Mouse (Mus musculus): ENCODE measurements around the gene U2af1l4. TPM values are rescaled to one million over a fixed set of nuclear protein-coding genes. Genes with fewer than 3 reads are reported as not detected.

The U2af1l4 gene
- polyA plus RNA-seq, 1 experiment from 2014 or later: 97.8 TPM

DNA sequence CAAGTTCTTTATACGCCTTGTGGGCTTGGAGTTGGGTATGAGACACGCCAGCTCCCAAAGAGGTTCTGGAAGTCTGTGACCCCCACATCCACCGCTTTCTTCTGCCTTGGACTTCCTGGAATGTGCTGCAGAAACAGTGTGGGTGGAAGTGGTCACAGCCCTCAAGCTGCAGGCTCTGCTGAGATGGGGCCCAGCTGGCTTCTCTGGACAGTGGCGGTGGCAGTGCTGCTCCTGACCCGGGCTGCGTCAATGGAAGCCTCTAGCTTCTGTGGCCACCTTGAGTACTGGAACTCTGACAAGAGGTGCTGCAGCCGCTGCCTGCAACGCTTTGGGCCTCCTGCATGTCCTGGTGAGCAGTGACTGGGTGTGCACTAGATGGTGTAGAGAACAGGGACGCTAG, 2.9 kb downstream of the U2af1l4 start:
- ATAC-seq (replicated peaks; ENCODE audit: insufficient number of reproducible peaks, insufficient read depth, low FRiP score, low read depth): no peak
- Histone ChIP-seq H3K27me3 (no peaks in the 10 kb centered on the region), H3K27ac (no peak overlapping the region), H3K4me1 (replicated peaks) (peaks cover 17% of the 10 kb centered on the region), H3K36me3 (peaks cover 51% of the 10 kb centered on the region), H3K4me2 (no peak overlapping the region), H3K9me3 (replicated peaks) (no peaks in the 10 kb centered on the region), H3K9ac (no peak overlapping the region), H3K4me3 (no peak overlapping the region)
- 82% methylated on average over 9 of the region's 9 CpGs for WGBS

DNA sequence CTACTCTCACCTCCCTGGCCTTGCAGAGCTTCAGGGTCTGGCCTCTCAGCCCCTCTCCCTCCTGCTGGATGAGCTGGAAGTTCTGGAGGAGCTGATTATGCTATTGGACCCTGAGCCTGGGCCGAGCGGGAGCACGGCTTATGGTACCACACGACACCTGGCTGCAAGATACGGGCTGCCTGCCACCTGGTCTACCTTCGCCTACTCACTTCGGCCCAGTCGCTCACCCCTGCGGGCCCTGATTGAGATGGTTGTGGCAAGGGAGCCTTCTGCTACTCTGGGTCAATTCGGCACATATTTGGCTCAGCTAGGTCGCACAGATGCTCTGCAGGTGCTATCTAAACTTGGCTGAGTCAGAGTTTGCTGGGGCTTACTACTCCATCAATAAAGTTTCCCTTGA, 4.5 kb downstream of the U2af1l4 start:
- H3K4me2 ChIP-seq: no peak overlapping the region
- ATAC-seq (replicated peaks; ENCODE audit: insufficient number of reproducible peaks, insufficient read depth, low FRiP score, low read depth): no peak
- no peak overlapping the region for H3K27ac ChIP-seq
- no peaks in the 10 kb centered on the region for H3K9me3 ChIP-seq (replicated peaks)
- H3K27me3 ChIP-seq: no peaks in the 10 kb centered on the region
- WGBS: 83% methylated on average over 11 of the region's 11 CpGs
- peaks cover 61% of the 10 kb centered on the region for H3K36me3 ChIP-seq
- H3K4me3 ChIP-seq: no peak overlapping the region
- H3K9ac ChIP-seq: no peak overlapping the region
- H3K4me1 ChIP-seq (replicated peaks): peaks cover 11% of the 10 kb centered on the region

DNA sequence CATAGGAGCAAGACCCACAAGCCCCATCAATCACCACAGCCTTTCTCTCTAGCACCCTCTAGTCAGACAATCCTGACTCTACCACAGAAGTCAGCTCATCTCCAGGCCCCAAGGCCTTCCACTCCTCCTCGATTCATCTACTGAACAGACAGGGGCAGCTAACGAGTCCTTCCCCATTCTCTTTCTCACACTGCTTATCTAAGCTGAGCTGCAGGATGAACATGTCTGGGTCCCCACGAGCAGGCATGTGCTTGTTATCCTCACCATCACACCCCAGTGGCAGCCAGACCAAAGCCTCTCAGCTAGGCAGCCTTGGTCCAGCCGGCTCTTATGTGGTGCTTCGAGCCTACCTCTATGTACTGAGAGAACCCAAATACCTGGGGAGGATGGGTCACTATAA, 9.3 kb downstream of the U2af1l4 start:
- no peak for ATAC-seq (replicated peaks; ENCODE audit: insufficient number of reproducible peaks, insufficient read depth, low FRiP score, low read depth)
- peaks cover 86% of the 10 kb centered on the region for H3K36me3 ChIP-seq
- H3K9ac ChIP-seq: no peak overlapping the region
- 72% methylated on average over 5 of the region's 5 CpGs for WGBS
- H3K9me3 ChIP-seq (replicated peaks): no peaks in the 10 kb centered on the region
- H3K4me1 ChIP-seq (replicated peaks): peaks cover 7% of the 10 kb centered on the region; the same call in 1 of the 2 replicates
- H3K4me2 ChIP-seq: no peak overlapping the region
- H3K27me3 ChIP-seq: no peaks in the 10 kb centered on the region
- H3K4me3 ChIP-seq: no peak overlapping the region
- peak overlapping the region; percentile 14; the same call in 1 of the 2 replicates for H3K27ac ChIP-seq

DNA sequence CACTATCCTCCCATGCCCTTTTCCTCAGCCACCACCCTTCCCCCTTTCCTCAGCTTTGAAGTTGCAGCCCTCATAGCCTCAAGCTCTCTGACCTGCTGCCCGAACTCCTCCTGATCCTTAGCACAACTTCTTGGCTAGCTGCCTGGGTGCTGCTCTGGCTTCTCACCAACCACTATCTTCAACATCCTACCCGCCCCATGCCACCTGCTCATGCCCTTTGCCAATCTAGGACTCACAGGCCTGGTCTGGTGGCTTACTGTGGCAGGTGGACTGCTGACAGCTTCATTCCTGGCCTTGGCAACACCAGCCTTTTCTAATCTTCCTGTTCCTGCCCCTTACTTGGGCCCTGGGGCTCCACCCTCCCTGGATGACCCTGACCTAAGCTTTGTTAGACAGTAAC, 9.9 kb downstream of the U2af1l4 start:
- Histone ChIP-seq H3K9me3 (replicated peaks) (no peaks in the 10 kb centered on the region), H3K27ac (peak overlapping the region; percentile 36; the same call in 1 of the 2 replicates), H3K4me3 (no peak overlapping the region), H3K36me3 (peaks cover 89% of the 10 kb centered on the region), H3K9ac (no peak overlapping the region), H3K27me3 (no peaks in the 10 kb centered on the region), H3K4me1 (replicated peaks) (peaks cover 7% of the 10 kb centered on the region; the same call in 1 of the 2 replicates), H3K4me2 (no peak overlapping the region)
- 32% methylated on average over 2 of the region's 2 CpGs for WGBS
- ATAC-seq (replicated peaks; ENCODE audit: insufficient number of reproducible peaks, insufficient read depth, low FRiP score, low read depth): no peak

DNA sequence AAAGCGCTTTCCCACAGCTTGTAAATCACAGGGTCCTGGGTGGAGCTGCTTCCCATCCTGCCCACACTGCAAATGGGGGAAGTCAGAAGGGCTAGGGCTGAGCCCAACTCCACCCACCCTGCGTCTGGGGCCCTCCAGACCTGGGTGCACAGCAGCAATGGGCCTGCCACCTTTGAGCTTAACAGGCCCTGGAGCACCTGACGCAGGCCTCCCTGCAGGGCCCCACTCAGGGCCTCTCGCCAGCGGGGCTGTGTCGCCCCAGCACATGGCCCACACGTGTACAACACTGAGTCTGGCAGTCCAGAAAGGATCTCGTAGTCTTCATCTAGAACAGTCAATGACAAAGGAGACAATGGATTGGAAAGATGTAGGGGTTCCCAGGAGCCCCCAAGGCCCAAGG, 16.8 kb downstream of the U2af1l4 start:
- Histone ChIP-seq H3K4me1 (replicated peaks) (no peaks in the 10 kb centered on the region), H3K4me2 (no peak overlapping the region), H3K27ac (no peak overlapping the region), H3K27me3 (no peaks in the 10 kb centered on the region), H3K4me3 (no peak overlapping the region), H3K9me3 (replicated peaks) (no peaks in the 10 kb centered on the region), H3K9ac (no peak overlapping the region), H3K36me3 (peaks cover 98% of the 10 kb centered on the region)
- WGBS: 91% methylated on average over 8 of the region's 8 CpGs
- ATAC-seq (replicated peaks; ENCODE audit: insufficient number of reproducible peaks, insufficient read depth, low FRiP score, low read depth): no peak

DNA sequence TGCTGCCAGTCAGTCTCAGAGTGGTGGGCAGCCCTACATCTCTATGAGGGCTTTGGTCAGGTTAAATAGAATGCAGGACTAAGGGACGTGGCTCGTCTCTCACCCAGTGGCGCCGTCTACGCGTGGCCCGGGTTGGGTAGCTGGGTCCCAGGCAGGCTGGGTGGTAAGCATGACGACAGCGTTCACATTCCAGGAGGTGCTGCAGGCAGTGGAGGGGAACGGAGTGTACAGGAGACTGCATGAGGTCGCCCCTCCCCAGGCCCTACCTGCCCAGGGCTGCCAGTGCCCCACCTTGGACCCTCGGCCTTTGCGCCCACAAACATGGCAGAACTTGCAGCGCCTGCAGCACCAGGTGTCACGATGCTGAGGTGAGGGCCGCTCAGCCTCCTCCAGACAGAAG, 18.4 kb downstream of the U2af1l4 start:
- Histone ChIP-seq H3K4me1 (replicated peaks) (peaks cover 2% of the 10 kb centered on the region; the same call in 1 of the 2 replicates), H3K36me3 (peaks cover 91% of the 10 kb centered on the region), H3K9ac (no peak overlapping the region), H3K27ac (no peak overlapping the region), H3K4me3 (no peak overlapping the region), H3K9me3 (replicated peaks) (no peaks in the 10 kb centered on the region), H3K27me3 (no peaks in the 10 kb centered on the region), H3K4me2 (no peak overlapping the region)
- no peak for ATAC-seq (replicated peaks; ENCODE audit: insufficient number of reproducible peaks, insufficient read depth, low FRiP score, low read depth)
- 94% methylated on average over 16 of the region's 16 CpGs for WGBS

DNA sequence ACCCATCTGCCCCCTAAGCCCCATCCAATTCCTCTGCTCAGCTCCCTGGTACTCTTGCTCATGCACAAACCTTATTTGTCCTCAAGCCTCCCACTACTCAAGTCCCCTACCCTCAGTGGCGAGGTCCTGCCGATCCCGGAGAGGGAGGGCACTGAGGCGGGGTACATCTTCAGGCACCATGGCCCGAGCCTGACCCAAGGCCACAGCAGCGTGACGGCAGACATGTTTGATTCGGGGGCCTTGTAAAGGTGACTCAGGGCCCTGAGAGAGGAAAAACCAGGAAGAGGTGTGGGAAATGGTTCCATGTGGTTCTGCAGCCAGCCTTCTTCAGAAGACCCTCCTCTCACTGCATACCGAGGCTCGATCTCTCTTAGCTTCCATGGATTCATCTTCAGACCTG, 21.2 kb downstream of the U2af1l4 start:
- no peak for ATAC-seq (replicated peaks; ENCODE audit: insufficient number of reproducible peaks, insufficient read depth, low FRiP score, low read depth)
- no peak overlapping the region for H3K9ac ChIP-seq
- no peak overlapping the region for H3K4me3 ChIP-seq
- H3K9me3 ChIP-seq (replicated peaks): no peaks in the 10 kb centered on the region
- peaks cover 16% of the 10 kb centered on the region for H3K4me1 ChIP-seq (replicated peaks)
- no peaks in the 10 kb centered on the region for H3K27me3 ChIP-seq
- 92% methylated on average over 10 of the region's 10 CpGs for WGBS
- peaks cover 63% of the 10 kb centered on the region for H3K36me3 ChIP-seq
- no peak overlapping the region for H3K4me2 ChIP-seq
- H3K27ac ChIP-seq: no peak overlapping the region

DNA sequence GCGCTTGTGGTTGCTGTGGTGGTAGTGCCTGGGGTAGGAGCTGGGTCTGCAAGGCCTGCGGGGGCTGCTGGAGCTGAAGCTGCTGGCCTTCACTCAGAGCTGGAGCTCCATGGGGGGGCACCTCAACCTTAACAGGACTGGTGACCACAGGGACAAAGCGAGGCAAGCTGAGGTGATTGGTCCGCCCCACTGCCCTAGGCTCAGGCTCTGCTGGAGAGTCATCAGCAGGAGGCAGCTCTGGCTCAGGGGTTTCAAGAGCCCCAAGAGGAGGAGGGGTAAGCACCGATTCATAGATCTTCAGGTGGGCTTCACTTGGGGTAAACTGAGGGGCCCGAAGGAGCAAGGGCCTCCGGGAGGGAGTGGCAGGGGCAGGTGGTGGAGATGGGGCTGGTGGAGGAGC, 22.1 kb downstream of the U2af1l4 start:
- Histone ChIP-seq H3K4me2 (no peak overlapping the region), H3K4me3 (no peak overlapping the region), H3K9ac (no peak overlapping the region), H3K9me3 (replicated peaks) (no peaks in the 10 kb centered on the region), H3K27me3 (no peaks in the 10 kb centered on the region), H3K36me3 (peaks cover 54% of the 10 kb centered on the region), H3K27ac (no peak overlapping the region), H3K4me1 (replicated peaks) (peaks cover 22% of the 10 kb centered on the region)
- 92% methylated on average over 7 of the region's 7 CpGs for WGBS
- no peak for ATAC-seq (replicated peaks; ENCODE audit: insufficient number of reproducible peaks, insufficient read depth, low FRiP score, low read depth)

DNA sequence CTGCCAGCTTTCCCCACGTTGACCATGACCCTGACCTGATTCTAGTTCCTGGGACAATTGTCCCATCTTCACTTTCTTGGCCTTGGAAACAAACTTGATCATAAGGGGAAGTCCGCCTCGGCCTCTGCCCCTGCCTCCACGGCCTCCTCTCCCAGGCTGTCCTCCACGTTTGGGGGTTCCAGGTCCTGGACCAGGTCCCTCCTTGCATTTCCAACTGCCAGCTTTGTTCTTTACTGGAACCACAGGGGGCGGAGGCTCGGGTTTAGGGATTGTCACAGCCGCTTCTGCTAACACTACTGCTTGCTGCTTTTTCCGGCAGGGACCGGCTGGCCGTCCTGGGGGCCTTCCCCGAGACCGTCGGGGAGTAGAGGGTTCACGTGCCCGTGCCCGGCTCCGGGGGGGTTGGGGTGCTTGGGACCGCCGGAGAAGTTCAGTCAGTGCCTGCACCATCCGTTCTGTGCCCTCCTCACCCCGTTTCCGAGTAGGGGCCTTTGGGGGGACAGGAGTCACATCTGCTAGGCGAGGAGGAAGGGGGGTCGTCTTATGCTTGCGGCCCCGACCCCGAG, 23.4 kb downstream of the U2af1l4 start:
- Histone ChIP-seq H3K27ac (no peak overlapping the region), H3K36me3 (peaks cover 42% of the 10 kb centered on the region), H3K4me2 (no peak overlapping the region), H3K4me3 (peak overlapping the region; percentile 99; the same call in 1 of the 2 replicates), H3K27me3 (no peaks in the 10 kb centered on the region), H3K9me3 (replicated peaks) (no peaks in the 10 kb centered on the region), H3K9ac (no peak overlapping the region), H3K4me1 (replicated peaks) (peaks cover 22% of the 10 kb centered on the region)
- WGBS: 90% methylated on average over 28 of the region's 28 CpGs
- ATAC-seq (replicated peaks; ENCODE audit: insufficient number of reproducible peaks, insufficient read depth, low FRiP score, low read depth): no peak

DNA sequence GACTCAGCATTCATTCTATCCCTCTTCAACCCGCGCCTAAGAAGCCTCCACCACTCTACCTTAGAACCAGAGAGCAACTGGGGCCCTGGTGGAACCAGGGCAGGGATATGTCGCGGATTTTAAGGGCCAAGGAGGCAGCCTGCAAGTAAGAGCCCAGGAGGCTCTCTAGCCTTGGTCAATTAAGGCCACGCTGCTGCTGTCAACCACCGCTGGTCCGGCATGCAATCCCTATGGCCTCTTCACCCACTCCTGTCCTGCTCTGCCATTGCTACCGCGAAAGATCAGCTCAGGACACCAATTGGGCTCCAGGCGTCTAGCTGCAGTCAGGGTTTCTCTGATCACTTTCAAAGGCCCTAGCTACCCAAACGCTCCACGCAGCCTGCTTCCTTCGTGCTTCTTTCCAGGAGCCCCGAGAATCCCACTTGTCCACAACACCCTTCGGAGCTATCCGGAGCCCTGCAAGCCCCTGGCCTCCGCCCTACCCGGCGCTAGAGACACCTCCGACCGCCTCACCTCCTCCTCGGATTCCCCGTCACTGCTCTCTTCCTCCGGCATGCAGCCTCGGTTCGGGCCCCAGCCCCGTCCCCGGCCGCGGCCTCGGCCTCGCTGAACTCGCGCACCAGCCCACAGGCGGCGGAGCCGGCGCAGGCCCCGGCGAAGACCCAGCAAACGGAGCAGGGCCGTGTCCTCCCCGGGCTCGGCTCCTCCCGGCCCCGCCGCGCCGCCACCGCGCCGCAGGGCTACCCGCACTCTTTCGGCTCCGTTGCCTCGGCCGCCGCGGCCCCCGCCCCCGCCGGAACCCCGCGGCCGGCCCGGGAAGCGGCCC, 25.0 kb downstream of the U2af1l4 start:
- Histone ChIP-seq H3K4me1 (replicated peaks) (peaks cover 22% of the 10 kb centered on the region), H3K9me3 (replicated peaks) (no peaks in the 10 kb centered on the region), H3K9ac (peak overlapping the region; percentile 99), H3K27ac (peak overlapping the region; percentile 95), H3K4me3 (peak overlapping the region; percentile 99), H3K27me3 (no peaks in the 10 kb centered on the region), H3K4me2 (peak overlapping the region; percentile 87), H3K36me3 (peaks cover 27% of the 10 kb centered on the region)
- ATAC-seq (replicated peaks; ENCODE audit: insufficient number of reproducible peaks, insufficient read depth, low FRiP score, low read depth): peak; percentile 10
- WGBS: under 1% methylated on average over 67 of the region's 67 CpGs

DNA sequence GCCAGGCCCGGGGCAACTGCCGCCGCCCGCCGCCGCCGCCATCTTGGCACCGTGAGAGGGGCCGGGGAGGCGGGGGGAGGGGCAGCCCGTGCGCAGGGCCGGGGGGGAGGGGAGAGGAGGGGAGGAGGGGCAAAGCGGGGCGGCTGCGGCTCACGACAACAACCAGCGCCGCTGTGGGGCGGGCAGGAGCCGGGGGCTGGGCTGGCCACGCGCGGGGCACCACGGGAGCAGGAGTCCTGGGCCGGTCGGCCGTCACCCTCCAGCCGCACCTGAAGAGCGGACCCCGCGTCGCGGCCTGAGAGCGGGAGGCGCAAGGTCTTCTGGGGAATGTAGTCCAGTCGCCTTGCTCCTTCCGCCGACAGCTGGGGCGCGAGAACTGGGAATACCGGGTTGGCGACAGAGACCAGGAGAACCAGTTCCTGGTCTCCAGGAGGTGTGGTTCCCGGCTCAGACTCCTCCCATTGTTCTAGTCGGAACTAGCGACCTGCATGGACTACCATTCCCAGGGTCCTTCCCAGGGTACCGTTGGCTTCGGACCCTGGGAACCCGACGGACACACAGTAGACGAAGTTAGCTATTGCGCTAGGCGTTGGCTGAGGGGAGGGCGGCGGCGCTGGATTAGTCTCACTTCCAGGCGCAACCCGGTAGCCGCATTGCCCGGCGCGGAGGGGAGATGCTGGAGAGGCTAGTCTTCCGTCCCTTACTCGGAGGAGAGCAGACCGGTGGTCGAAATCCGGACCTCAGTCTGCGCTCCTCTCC, 25.8 kb downstream of the U2af1l4 start, which contains the start of gene Kmt2b:
Gene Kmt2b (minus strand): TSS at position 51 of the 759 bp plus-strand sequence.
- Histone ChIP-seq H3K36me3 (peaks cover 19% of the 10 kb centered on the region), H3K27me3 (no peaks in the 10 kb centered on the region)
- WGBS: under 1% methylated on average over 54 of the region's 68 CpGs

More for the DNA sequence above, 25.8 kb downstream of the U2af1l4 start, which contains the start of gene Kmt2b:
- peak; percentile 95 for ATAC-seq (replicated peaks; ENCODE audit: insufficient number of reproducible peaks, insufficient read depth, low FRiP score, low read depth)
- H3K4me1 ChIP-seq (replicated peaks): peaks cover 22% of the 10 kb centered on the region
- H3K4me2 ChIP-seq: peak within 1 kb of the TSS; percentile 87
- no peaks in the 10 kb centered on the region for H3K9me3 ChIP-seq (replicated peaks)
- H3K9ac ChIP-seq: peak within 1 kb of the TSS; percentile 99
- H3K27ac ChIP-seq: peak within 1 kb of the TSS; percentile 95
- peak within 1 kb of the TSS; percentile 99 for H3K4me3 ChIP-seq

All from heart, embryonic 15.5 days (tissue).